Mouse (Mus musculus): ENCODE measurements around the gene Smc6. TPM values are rescaled to one million over a fixed set of nuclear protein-coding genes. Genes with fewer than 3 reads are reported as not detected.

Smc6 gene
- polyA plus RNA-seq, 1 experiment from 2014 or later = 157 TPM

DNA sequence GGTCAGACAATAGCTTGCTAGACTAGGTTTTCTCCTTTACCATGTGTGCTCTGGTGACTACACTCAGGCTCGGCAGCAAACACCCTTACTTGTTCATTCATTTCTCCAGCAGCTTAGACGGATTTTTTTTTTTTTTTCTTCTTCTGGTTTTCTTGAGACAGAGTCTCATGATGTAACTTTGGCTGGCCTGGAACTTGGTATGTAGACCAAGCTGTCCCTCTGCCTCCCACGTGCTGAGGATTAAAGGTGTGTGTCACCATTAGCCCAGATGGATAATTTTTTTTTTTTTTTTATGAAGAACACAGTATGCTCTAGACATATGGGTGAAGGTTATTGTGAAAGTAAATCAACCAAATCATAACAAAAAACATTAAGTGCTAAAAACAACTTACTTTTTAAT is 15.4 kb upstream of the Smc6 start:
- Histone ChIP-seq H3K27me3 (no peaks in the 10 kb centered on the region), H3K27ac (no peak overlapping the region), H3K4me1 (no peaks in the 10 kb centered on the region), H3K9ac (no peak overlapping the region), H3K4me2 (no peak overlapping the region), H3K4me3 (replicated peaks) (no peak overlapping the region), H3K9me3 (no peaks in the 10 kb centered on the region), H3K36me3 (replicated peaks) (peaks cover 30% of the 10 kb centered on the region)
- 85% methylated on average over 3 of the region's 3 CpGs for WGBS
- ATAC-seq (ENCODE audit: low FRiP score) = no peak

DNA sequence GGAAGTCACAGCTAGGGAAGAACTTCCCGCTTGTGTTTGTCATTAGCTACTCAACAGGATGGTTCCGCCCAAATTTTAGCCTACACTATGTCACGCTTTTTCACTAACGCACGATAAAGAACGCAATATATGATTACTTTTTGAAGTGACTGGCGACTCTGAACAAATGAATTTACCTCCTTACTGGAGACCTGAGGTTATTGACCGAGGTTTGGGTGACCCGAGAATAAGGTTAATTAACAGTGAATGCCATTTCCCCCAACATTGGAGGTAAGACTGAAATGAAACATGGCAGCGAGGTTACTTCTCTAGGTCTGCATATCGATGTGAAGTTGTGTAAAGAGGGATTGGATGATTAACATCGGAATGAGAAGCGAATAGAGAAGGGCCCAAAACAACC is 791 bp upstream of the Smc6 start:
- Histone ChIP-seq H3K9ac (peak overlapping the region; percentile 95), H3K27me3 (no peaks in the 10 kb centered on the region), H3K4me2 (peak overlapping the region; percentile 77), H3K36me3 (replicated peaks) (no peaks in the 10 kb centered on the region), H3K4me3 (replicated peaks) (peak overlapping the region; percentile 91), H3K9me3 (no peaks in the 10 kb centered on the region), H3K27ac (no peak overlapping the region), H3K4me1 (peaks cover 35% of the 10 kb centered on the region)
- ATAC-seq (ENCODE audit: low FRiP score) = no peak
- 5% methylated on average over 13 of the region's 13 CpGs for WGBS

GRCm38 (mm10) chr12:11266282-11266985 is 748 bp downstream of the Smc6 start:
- peak overlapping the region; percentile 95 for H3K27ac ChIP-seq
- H3K4me2 ChIP-seq = peak overlapping the region; percentile 77
- ATAC-seq (ENCODE audit: low FRiP score) = peak; percentile 64
- H3K4me1 ChIP-seq = peaks cover 35% of the 10 kb centered on the region
- H3K27me3 ChIP-seq = no peaks in the 10 kb centered on the region
- WGBS = 1% methylated on average over 51 of the region's 51 CpGs
- H3K9me3 ChIP-seq = no peaks in the 10 kb centered on the region
- H3K9ac ChIP-seq = peak overlapping the region; percentile 95
- H3K4me3 ChIP-seq (replicated peaks) = peak overlapping the region; percentile 91
- no peaks in the 10 kb centered on the region for H3K36me3 ChIP-seq (replicated peaks)

DNA sequence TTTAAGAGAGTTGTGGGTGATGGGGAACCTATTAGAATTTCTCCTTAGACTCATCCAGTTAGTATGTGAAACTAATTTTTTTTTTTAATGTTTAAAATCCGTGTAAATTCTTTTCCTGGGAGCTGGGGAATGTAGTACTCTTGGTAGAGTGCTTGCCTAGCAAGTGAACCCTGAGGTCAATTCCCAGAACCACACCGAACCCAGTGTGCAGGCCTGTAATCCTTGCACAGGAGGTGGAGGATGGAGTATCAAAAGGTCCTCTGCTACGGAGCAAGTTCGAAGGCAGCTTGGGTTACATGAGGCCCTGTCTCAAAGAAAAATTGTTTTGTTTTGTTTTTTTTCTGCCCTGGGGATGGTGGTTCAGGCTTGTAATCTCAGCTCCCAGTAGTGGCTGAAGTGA is 1.3 kb downstream of the Smc6 start:
- 6% methylated on average over 4 of the region's 4 CpGs for WGBS
- Histone ChIP-seq H3K9me3 (no peaks in the 10 kb centered on the region), H3K4me1 (peaks cover 35% of the 10 kb centered on the region), H3K27me3 (no peaks in the 10 kb centered on the region), H3K9ac (peak overlapping the region; percentile 95), H3K4me2 (peak overlapping the region; percentile 77), H3K4me3 (replicated peaks) (peak overlapping the region; percentile 91), H3K27ac (peak overlapping the region; percentile 95; the same call in 1 of the 2 replicates), H3K36me3 (replicated peaks) (no peaks in the 10 kb centered on the region)
- ATAC-seq (ENCODE audit: low FRiP score) = no peak

DNA sequence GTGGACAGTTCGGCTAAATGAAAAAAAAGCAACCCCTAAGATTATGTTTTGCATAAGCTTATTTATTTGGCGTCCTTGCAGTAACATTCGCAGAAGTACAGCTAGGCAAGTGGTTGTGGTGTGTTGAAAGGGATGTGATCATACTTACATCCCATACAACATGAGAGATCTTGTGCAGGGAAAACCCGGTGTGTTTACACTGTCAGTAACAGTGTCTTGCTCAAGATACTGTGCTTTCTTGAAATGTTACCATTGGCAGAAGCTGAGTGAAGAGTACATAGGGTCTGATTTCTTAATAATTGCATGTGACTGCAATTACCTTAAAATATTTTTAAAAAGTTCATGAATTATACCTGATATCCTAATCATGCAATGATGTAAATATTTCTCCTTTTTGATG is 6.9 kb downstream of the Smc6 start:
- no peak for ATAC-seq (ENCODE audit: low FRiP score)
- 90% methylated on average over 4 of the region's 4 CpGs for WGBS
- no peak overlapping the region for H3K9ac ChIP-seq
- H3K27me3 ChIP-seq = no peaks in the 10 kb centered on the region
- no peak overlapping the region for H3K4me2 ChIP-seq
- H3K27ac ChIP-seq = no peak overlapping the region
- H3K9me3 ChIP-seq = no peaks in the 10 kb centered on the region
- H3K4me3 ChIP-seq (replicated peaks) = no peak overlapping the region
- peaks cover 14% of the 10 kb centered on the region for H3K4me1 ChIP-seq
- peaks cover 36% of the 10 kb centered on the region for H3K36me3 ChIP-seq (replicated peaks)

DNA sequence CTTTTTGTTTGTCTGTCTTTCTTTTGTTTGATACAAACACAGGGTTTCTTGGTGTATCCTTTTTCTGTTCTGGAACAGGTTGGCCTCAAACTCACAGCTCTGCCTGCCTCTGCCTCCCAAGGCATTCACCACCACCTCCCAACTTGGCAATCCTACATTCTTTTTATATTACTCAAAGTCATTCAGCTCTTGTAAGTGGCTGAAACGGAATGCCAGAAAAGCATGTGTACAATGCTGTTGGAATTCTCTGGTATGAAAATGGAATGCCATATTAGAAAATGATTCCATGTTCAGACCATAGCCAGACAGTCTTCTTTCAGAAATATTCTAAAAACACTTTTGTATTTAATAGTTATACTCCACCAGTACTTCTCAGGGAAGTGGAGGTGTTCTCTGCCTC is 7.5 kb downstream of the Smc6 start:
- H3K27me3 ChIP-seq = no peaks in the 10 kb centered on the region
- peaks cover 39% of the 10 kb centered on the region for H3K36me3 ChIP-seq (replicated peaks)
- WGBS = 78% methylated on average over 1 of the region's 1 CpGs
- H3K4me3 ChIP-seq (replicated peaks) = no peak overlapping the region
- no peak overlapping the region for H3K9ac ChIP-seq
- H3K4me1 ChIP-seq = peaks cover 9% of the 10 kb centered on the region
- H3K9me3 ChIP-seq = no peaks in the 10 kb centered on the region
- H3K27ac ChIP-seq = no peak overlapping the region
- no peak overlapping the region for H3K4me2 ChIP-seq
- ATAC-seq (ENCODE audit: low FRiP score) = no peak

DNA sequence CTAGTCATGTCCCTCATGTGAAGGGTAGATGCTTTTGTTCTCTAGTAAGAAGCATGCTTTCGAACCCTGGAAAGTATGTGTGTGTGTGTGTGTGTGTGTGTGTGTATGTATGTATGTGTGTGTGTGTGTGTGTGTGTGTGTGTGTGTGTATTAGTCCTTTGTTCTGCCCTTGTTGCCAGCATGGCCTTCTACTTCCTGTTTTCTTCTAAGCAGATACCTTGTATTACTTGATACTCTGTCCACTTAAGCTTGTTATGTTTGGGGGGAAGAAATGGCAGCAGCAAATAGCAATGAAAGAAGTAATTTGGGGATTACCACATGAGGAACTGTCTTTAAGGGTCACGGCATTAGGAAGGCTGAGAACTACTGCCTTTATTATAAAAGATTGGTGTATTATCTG is 10.9 kb downstream of the Smc6 start:
- Histone ChIP-seq H3K4me2 (no peak overlapping the region), H3K9me3 (no peaks in the 10 kb centered on the region), H3K27ac (no peak overlapping the region), H3K9ac (no peak overlapping the region), H3K4me3 (replicated peaks) (no peak overlapping the region), H3K27me3 (no peaks in the 10 kb centered on the region), H3K36me3 (replicated peaks) (peaks cover 53% of the 10 kb centered on the region), H3K4me1 (no peaks in the 10 kb centered on the region)
- WGBS = 89% methylated on average over 2 of the region's 2 CpGs
- no peak for ATAC-seq (ENCODE audit: low FRiP score)

DNA sequence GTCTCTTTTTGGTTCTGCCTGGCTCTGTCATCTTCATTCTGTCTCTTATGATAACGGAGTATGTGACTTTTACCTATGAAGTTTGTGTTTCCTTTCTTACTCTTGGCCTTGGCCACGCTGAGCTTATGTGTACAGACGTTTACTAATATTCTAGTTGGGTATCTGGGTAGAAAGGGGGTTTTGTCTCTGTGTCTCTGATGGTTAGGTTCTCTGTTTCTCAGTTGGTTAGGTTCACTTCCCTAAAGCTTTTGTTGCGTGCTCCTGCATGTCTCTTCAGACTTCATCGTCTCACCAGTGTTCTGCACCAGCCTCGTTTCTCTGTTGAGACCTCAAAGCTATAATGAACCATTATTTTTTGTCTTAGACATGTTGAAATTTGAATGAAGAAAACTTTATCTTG is 11.5 kb downstream of the Smc6 start:
- no peak overlapping the region for H3K27ac ChIP-seq

DNA sequence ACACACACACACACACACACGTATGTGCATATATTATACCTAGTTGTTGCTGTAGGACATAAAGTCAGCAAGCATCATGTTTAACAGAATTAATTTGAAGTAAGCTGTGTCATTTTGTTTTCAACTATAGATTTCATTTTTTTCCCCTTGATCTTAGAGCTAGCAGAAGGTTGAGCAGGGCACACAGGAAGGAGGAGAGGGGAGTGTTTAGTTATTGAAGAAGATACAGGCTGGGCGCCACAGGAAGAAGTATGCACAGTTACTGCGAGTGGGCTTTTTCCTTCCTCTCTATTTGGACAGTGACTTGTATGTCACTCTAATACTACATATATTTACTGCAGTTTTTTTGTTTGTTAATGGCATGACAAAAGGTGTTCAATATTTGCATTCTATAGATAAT is 14.2 kb downstream of the Smc6 start:
- H3K9me3 ChIP-seq = no peaks in the 10 kb centered on the region
- H3K27me3 ChIP-seq = no peaks in the 10 kb centered on the region
- no peak overlapping the region for H3K9ac ChIP-seq
- no peak overlapping the region for H3K4me3 ChIP-seq (replicated peaks)
- no peak overlapping the region for H3K4me2 ChIP-seq
- H3K27ac ChIP-seq = no peak overlapping the region
- no peaks in the 10 kb centered on the region for H3K4me1 ChIP-seq
- WGBS = 95% methylated on average over 3 of the region's 3 CpGs
- ATAC-seq (ENCODE audit: low FRiP score) = no peak
- peaks cover 46% of the 10 kb centered on the region for H3K36me3 ChIP-seq (replicated peaks)

More for the DNA sequence above, 11.5 kb downstream of the Smc6 start:
- WGBS = 94% methylated on average over 6 of the region's 6 CpGs
- Histone ChIP-seq H3K4me3 (replicated peaks) (no peak overlapping the region), H3K4me2 (no peak overlapping the region), H3K27me3 (no peaks in the 10 kb centered on the region), H3K4me1 (no peaks in the 10 kb centered on the region), H3K36me3 (replicated peaks) (peaks cover 55% of the 10 kb centered on the region), H3K9me3 (no peaks in the 10 kb centered on the region), H3K9ac (no peak overlapping the region)
- ATAC-seq (ENCODE audit: low FRiP score) = no peak

GRCm38 (mm10) chr12:11281584-11281983 is 15.9 kb downstream of the Smc6 start:
- Histone ChIP-seq H3K4me1 (no peaks in the 10 kb centered on the region), H3K36me3 (replicated peaks) (peaks cover 54% of the 10 kb centered on the region)
- 94% methylated on average over 2 of the region's 2 CpGs for WGBS

DNA sequence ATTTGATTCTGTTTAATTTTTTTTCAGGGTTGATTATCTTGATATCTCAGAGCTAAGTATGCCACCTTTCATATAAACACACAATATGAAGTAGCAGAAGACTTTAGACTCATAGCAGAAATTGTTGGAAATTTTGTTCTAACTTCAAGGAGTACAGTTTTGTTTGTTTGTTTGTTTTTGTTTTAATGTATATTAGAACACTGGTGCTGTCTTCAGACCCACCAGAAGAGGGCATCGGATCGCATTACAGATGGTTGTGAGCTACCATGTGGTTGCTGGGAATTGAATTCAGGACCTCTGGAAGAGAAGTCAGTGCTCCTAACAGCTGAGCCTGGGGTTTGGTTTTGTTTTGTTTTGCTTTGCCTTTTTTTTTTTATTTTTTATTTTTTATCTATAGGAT is 20.7 kb downstream of the Smc6 start:
- Histone ChIP-seq H3K9ac (no peak overlapping the region), H3K4me2 (no peak overlapping the region), H3K27ac (no peak overlapping the region), H3K4me3 (replicated peaks) (no peak overlapping the region), H3K4me1 (no peaks in the 10 kb centered on the region), H3K36me3 (replicated peaks) (peaks cover 65% of the 10 kb centered on the region), H3K9me3 (no peaks in the 10 kb centered on the region), H3K27me3 (no peaks in the 10 kb centered on the region)
- 94% methylated on average over 2 of the region's 2 CpGs for WGBS
- ATAC-seq (ENCODE audit: low FRiP score) = no peak

More at GRCm38 (mm10) chr12:11281584-11281983, 15.9 kb downstream of the Smc6 start:
- no peaks in the 10 kb centered on the region for H3K27me3 ChIP-seq
- no peaks in the 10 kb centered on the region for H3K9me3 ChIP-seq
- no peak for ATAC-seq (ENCODE audit: low FRiP score)
- H3K4me2 ChIP-seq = no peak overlapping the region
- no peak overlapping the region for H3K27ac ChIP-seq
- no peak overlapping the region for H3K4me3 ChIP-seq (replicated peaks)
- H3K9ac ChIP-seq = no peak overlapping the region

- H3K9me3 ChIP-seq = no peaks in the 10 kb centered on the region
- no peaks in the 10 kb centered on the region for H3K27me3 ChIP-seq
- H3K27ac ChIP-seq = no peak overlapping the region
- no peak overlapping the region for H3K4me3 ChIP-seq (replicated peaks)
- WGBS = 100% methylated on average over 1 of the region's 1 CpGs
- no peaks in the 10 kb centered on the region for H3K4me1 ChIP-seq
- H3K4me2 ChIP-seq = no peak overlapping the region
- no peak overlapping the region for H3K9ac ChIP-seq
- ATAC-seq (ENCODE audit: low FRiP score) = no peak
- H3K36me3 ChIP-seq (replicated peaks) = peaks cover 66% of the 10 kb centered on the region
Observed at GRCm38 (mm10) chr12:11300858-11301257, 35.2 kb downstream of the Smc6 start.

All from forebrain, embryonic 12.5 days (tissue).